Mouse (Mus musculus) hindbrain, embryonic 13.5 days (tissue): ENCODE measurements around the gene Flt3l. TPM values are rescaled to one million over a fixed set of nuclear protein-coding genes. Genes with fewer than 3 reads are reported as not detected.
A peak's percentile ranks its signal among the peaks of the same experiment; 100 is the strongest.
"Not testable (repeated sequence)": the region's sequence is repeated elsewhere in the genome, so short reads cannot be mapped to it uniquely, and the experiment has no call there.

Source experiments
- ATAC-seq: fragments of 200-750 bp; cut with Nextera tagmentation; 2 replicates; pipeline ENCODE4 v1.8.0; 2017; ENCODE audit warnings: moderate TSS enrichment; ENCODE audit not compliant: low FRiP score
- H3K27ac ChIP-seq: fragments of 300-500 bp; sonication (generic); 2 replicates; pipeline ENCODE4 v1.5.1; 2015; ENCODE audit warnings: inconsistent platforms, mild to moderate bottlenecking, moderate library complexity
- H3K27me3 ChIP-seq: fragments of 300-500 bp; sonication (generic); 2 replicates; pipeline ENCODE4 v1.6.1; 2015; ENCODE audit warnings: mild to moderate bottlenecking, inconsistent platforms
- H3K36me3 ChIP-seq: fragments of 300-500 bp; sonication (generic); 2 replicates; pipeline ENCODE4 v1.6.1; 2015; ENCODE audit warnings: mild to moderate bottlenecking, inconsistent platforms
- H3K4me1 ChIP-seq: fragments of 300-500 bp; sonication (generic); replicated peaks from 2 replicates; pipeline ENCODE4 v1.6.1; 2015; ENCODE audit warnings: inconsistent platforms
- H3K4me2 ChIP-seq: fragments of 300-500 bp; sonication (generic); 2 replicates; pipeline ENCODE4 v1.6.1; 2015; ENCODE audit warnings: inconsistent platforms, mild to moderate bottlenecking, moderate library complexity
- H3K4me3 ChIP-seq: fragments of 300-500 bp; sonication (generic); 2 replicates; pipeline ENCODE4 v1.5.1; 2015; ENCODE audit warnings: mild to moderate bottlenecking, inconsistent platforms
- H3K9ac ChIP-seq: fragments of 300-500 bp; sonication (generic); 2 replicates; pipeline ENCODE4 v1.6.1; 2015; ENCODE audit warnings: mild to moderate bottlenecking, inconsistent platforms
- H3K9me3 ChIP-seq: fragments of 300-500 bp; sonication (generic); 2 replicates; pipeline ENCODE4 v1.6.1; 2016; ENCODE audit warnings: inconsistent platforms
- WGBS: fragments of 180-500 bp; shearing (Covaris S2); methylation state at CpG from one replicate; pipeline ENCODE4 v1.1.7; 2015; 5-methylcytosine and 5-hydroxymethylcytosine counted together
- polyA plus RNA-seq: library from polyadenylated mRNA; unstranded; fragments of >200 nt; fragmentation: Nextera tagmentation; extraction: Ambion mirVana; gene quantifications from 2 replicates; pipeline ENCODE4 v1.2.1, GENCODE M21; 2015

The Flt3l gene
- polyA plus RNA-seq, 1 experiment from 2014 or later = 1.6 TPM

GRCm38 (mm10) chr7:45102441-45102840 lies 33.8 kb downstream of the Flt3l start:
- Histone ChIP-seq H3K9me3 (no peaks in the 10 kb centered on the region), H3K27me3 (no peaks in the 10 kb centered on the region), H3K4me2 (no peak overlapping the region), H3K9ac (no peak overlapping the region), H3K4me1 (peaks cover 4% of the 10 kb centered on the region; the same call in 1 of the 2 replicates), H3K36me3 (no peaks in the 10 kb centered on the region), H3K27ac (no peak overlapping the region), H3K4me3 (no peak overlapping the region)
- WGBS = 87% methylated on average over 11 of the region's 11 CpGs
- ATAC-seq = no peak

DNA sequence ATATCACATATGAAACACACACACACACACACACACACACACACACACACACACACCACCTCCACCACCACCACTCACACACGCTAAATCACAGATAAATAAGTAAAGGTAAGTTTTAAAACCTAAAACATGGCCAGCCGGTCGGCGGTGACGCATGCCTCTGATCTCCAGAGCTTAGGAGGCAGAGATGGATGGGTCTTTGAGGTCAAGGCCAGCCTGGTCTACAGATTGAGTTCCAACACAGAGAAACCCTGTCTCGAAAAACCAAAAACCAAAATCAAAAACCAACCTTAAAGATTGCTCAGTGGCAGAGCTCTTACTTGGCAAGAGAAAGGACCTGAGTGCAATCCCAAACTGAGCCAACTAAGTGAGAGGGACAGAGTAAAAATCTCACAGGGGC lies 36.2 kb downstream of the Flt3l start:
- no peak for ATAC-seq
- 93% methylated on average over 6 of the region's 6 CpGs for WGBS
- Histone ChIP-seq H3K4me1 (no peaks in the 10 kb centered on the region), H3K9ac (no peak overlapping the region), H3K4me3 (no peak overlapping the region), H3K4me2 (no peak overlapping the region), H3K27me3 (no peaks in the 10 kb centered on the region), H3K9me3 (no peaks in the 10 kb centered on the region), H3K36me3 (no peaks in the 10 kb centered on the region), H3K27ac (no peak overlapping the region)

GRCm38 (mm10) chr7:45098541-45099240 lies 37.5 kb downstream of the Flt3l start:
- Histone ChIP-seq H3K27ac (no peak overlapping the region), H3K9me3 (no peaks in the 10 kb centered on the region), H3K9ac (no peak overlapping the region), H3K4me3 (no peak overlapping the region), H3K4me1 (no peaks in the 10 kb centered on the region), H3K27me3 (no peaks in the 10 kb centered on the region), H3K4me2 (no peak overlapping the region), H3K36me3 (no peaks in the 10 kb centered on the region)
- WGBS = 92% methylated on average over 8 of the region's 8 CpGs
- ATAC-seq = no peak

DNA sequence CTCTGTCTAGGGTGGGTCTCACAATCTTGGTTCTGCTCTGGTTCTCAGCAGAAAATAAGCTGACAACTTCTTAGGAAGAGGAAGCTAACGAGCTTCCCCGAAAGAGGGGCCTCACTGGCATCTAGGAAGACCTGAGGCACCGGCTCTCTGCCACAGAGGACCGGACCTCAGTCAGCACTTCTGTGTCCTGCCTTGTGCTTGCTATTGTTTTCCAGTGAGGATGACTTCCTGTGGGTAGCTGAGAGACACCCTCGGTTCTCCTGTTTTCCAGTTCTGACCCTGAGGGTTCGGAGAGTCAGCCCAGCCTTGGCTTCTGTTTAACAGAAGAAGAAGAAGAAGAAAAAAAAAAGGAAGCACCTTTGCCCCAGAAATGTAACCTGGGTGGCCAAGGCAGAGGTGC lies 38.8 kb downstream of the Flt3l start:
- Histone ChIP-seq H3K36me3 (no peaks in the 10 kb centered on the region), H3K4me1 (0 out of 2 replicates have a peak, but pooled peaks cover 7% of the 10 kb centered on the region), H3K4me3 (no peak overlapping the region), H3K9me3 (no peaks in the 10 kb centered on the region), H3K27me3 (no peaks in the 10 kb centered on the region), H3K27ac (no peak overlapping the region), H3K4me2 (no peak overlapping the region), H3K9ac (no peak overlapping the region)
- no peak for ATAC-seq
- 74% methylated on average over 6 of the region's 6 CpGs for WGBS

DNA sequence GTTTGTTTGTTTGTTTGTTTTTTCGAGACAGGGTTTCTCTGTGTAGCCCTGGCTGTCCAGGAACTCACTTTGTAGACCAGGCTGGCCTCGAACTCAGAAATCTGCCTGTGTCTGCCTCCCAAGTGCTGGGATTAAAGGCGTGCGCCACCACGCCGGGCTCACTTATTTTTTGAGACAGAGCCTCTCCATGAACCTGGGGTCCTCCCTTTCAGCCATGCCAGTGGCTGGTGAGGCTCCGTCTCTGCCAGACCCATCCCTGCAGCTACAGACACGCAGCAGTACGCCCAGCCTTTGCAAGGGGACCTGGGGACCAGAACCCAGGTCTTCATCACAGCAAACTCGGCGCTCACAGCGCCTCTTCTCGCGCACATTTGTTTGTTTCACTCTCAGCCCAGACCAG lies 40.3 kb downstream of the Flt3l start:
- not testable (repeated sequence) for H3K4me3 ChIP-seq, ATAC-seq, H3K9me3 ChIP-seq, H3K36me3 ChIP-seq, H3K27ac ChIP-seq, H3K4me2 ChIP-seq, H3K27me3 ChIP-seq, H3K9ac ChIP-seq
- peaks cover 18% of the 10 kb centered on the region; the same call in 1 of the 2 replicates for H3K4me1 ChIP-seq
- 94% methylated on average over 14 of the region's 14 CpGs for WGBS

DNA sequence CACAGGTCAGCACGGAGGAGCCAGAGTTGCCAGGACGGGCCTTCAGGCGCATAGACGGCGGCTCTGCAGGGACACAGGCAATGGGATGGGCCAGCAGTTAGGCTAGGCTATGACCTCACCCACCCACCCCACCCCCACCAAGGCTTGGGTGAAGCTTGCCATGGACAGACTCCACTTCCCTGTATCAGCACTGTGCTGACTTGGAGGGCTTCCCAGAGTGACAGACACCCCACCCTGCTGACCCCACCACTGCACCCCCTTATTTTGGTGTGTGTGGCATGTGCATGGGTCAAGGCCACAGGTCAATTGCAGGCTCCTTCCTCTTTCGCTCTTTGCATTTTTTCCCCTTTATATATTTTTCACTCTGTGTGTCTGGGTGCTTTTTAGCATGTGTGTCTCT lies 40.9 kb downstream of the Flt3l start:
- no peak overlapping the region for H3K4me2 ChIP-seq
- 80% methylated on average over 6 of the region's 6 CpGs for WGBS
- peaks cover 4% of the 10 kb centered on the region; the same call in 1 of the 2 replicates for H3K27me3 ChIP-seq
- H3K27ac ChIP-seq = no peak overlapping the region
- no peak overlapping the region for H3K4me3 ChIP-seq
- no peak overlapping the region for H3K9ac ChIP-seq
- H3K4me1 ChIP-seq = peaks cover 19% of the 10 kb centered on the region; the same call in 1 of the 2 replicates
- no peaks in the 10 kb centered on the region for H3K9me3 ChIP-seq
- no peak for ATAC-seq
- H3K36me3 ChIP-seq = no peaks in the 10 kb centered on the region

- H3K4me2 ChIP-seq = no peak overlapping the region
- H3K27ac ChIP-seq = no peak overlapping the region
- WGBS = 50% methylated on average over 7 of the region's 7 CpGs
- H3K9ac ChIP-seq = no peak overlapping the region
- no peaks in the 10 kb centered on the region for H3K9me3 ChIP-seq
- no peak overlapping the region for H3K4me3 ChIP-seq
- no peaks in the 10 kb centered on the region for H3K36me3 ChIP-seq
- peaks cover 19% of the 10 kb centered on the region; the same call in 1 of the 2 replicates for H3K4me1 ChIP-seq
- peaks cover 4% of the 10 kb centered on the region; the same call in 1 of the 2 replicates for H3K27me3 ChIP-seq
- no peak for ATAC-seq
Observed at GRCm38 (mm10) chr7:45094121-45094520, 42.1 kb downstream of the Flt3l start.

GRCm38 (mm10) chr7:45093516-45093905 lies 42.7 kb downstream of the Flt3l start:
- no peaks in the 10 kb centered on the region for H3K9me3 ChIP-seq
- no peak overlapping the region for H3K4me2 ChIP-seq
- ATAC-seq = no peak
- H3K4me1 ChIP-seq = peaks cover 19% of the 10 kb centered on the region; the same call in 1 of the 2 replicates
- peaks cover 4% of the 10 kb centered on the region; the same call in 1 of the 2 replicates for H3K27me3 ChIP-seq
- no peak overlapping the region for H3K27ac ChIP-seq
- no peaks in the 10 kb centered on the region for H3K36me3 ChIP-seq
- 41% methylated on average over 15 of the region's 18 CpGs for WGBS
- no peak overlapping the region for H3K4me3 ChIP-seq
- H3K9ac ChIP-seq = no peak overlapping the region

DNA sequence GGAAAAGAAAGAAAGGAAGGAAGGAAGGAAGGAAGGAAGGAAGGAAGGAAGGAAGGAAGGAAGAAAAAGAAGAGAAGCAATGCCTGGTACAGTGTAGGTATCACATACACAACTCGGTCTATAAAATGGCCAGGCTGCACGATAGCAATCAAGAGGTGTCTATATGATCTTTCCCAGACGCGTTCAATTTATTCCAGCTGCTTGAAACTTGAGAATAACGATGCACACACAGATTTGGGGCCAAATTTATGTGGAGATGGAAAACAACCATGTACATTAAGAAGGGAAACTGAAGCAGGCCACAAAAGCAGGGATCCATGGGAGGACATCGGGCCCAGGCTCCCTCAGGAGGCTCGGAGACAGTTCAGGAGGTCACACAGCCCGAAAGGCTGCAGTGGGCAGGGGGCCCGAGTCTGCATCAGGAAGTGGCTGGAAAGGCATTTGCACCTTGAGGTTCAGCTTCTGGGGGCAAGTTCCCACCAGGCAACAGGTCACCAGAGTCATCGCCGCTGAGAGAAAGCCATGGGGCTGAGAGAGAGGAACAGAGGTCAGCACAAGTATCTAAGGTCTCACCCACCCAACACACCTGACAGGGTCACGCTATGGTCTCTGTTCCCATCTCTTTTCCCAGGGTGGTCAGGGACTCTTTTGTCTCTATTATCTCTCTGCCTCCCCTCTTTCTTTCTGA lies 43.3 kb downstream of the Flt3l start:
- H3K9ac ChIP-seq = no peak overlapping the region
- no peaks in the 10 kb centered on the region for H3K9me3 ChIP-seq
- no peak for ATAC-seq
- no peak overlapping the region for H3K4me3 ChIP-seq
- H3K4me2 ChIP-seq = no peak overlapping the region
- no peak overlapping the region; the same call in 1 of the 2 replicates for H3K27ac ChIP-seq
- H3K36me3 ChIP-seq = no peaks in the 10 kb centered on the region
- 64% methylated on average over 12 of the region's 12 CpGs for WGBS
- peaks cover 19% of the 10 kb centered on the region; the same call in 1 of the 2 replicates for H3K4me1 ChIP-seq
- peaks cover 4% of the 10 kb centered on the region; the same call in 1 of the 2 replicates for H3K27me3 ChIP-seq

DNA sequence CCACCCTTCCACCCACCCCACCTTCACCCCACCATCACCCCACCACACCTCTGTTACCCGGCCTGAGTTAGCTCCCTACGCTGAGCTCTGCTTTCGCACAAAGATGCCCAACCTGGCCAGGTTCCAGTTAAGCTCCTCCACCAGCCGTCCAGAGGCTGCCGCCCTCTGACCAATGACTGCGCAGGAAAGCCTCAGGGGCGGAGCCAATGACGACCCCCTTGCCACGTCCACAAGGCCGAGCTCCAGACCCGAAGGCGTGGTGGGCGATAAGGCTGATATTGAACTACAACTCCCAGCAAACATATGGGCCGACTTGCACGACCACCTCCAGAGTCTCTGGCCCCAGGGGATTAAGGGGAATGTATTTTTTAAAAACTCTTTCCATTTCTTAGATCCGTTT lies 44.2 kb downstream of the Flt3l start, which contains the start of gene Rcn3:
Rcn3 (minus strand) TSS at position 174 of the 400 bp plus-strand sequence.
- no peaks in the 10 kb centered on the region for H3K9me3 ChIP-seq
- peak; percentile 94 for ATAC-seq
- H3K36me3 ChIP-seq = peaks cover 2% of the 10 kb centered on the region; the same call in 1 of the 2 replicates
- H3K27ac ChIP-seq = peak within 1 kb of the TSS; percentile 44; the same call in 1 of the 2 replicates
- peak within 1 kb of the TSS; percentile 56 for H3K4me2 ChIP-seq
- peaks cover 19% of the 10 kb centered on the region; the same call in 1 of the 2 replicates for H3K4me1 ChIP-seq
- peaks cover 4% of the 10 kb centered on the region; the same call in 1 of the 2 replicates for H3K27me3 ChIP-seq
- peak within 1 kb of the TSS; percentile 69 for H3K9ac ChIP-seq
- peak within 1 kb of the TSS; percentile 39 for H3K4me3 ChIP-seq
- WGBS = under 1% methylated on average over 16 of the region's 16 CpGs

DNA sequence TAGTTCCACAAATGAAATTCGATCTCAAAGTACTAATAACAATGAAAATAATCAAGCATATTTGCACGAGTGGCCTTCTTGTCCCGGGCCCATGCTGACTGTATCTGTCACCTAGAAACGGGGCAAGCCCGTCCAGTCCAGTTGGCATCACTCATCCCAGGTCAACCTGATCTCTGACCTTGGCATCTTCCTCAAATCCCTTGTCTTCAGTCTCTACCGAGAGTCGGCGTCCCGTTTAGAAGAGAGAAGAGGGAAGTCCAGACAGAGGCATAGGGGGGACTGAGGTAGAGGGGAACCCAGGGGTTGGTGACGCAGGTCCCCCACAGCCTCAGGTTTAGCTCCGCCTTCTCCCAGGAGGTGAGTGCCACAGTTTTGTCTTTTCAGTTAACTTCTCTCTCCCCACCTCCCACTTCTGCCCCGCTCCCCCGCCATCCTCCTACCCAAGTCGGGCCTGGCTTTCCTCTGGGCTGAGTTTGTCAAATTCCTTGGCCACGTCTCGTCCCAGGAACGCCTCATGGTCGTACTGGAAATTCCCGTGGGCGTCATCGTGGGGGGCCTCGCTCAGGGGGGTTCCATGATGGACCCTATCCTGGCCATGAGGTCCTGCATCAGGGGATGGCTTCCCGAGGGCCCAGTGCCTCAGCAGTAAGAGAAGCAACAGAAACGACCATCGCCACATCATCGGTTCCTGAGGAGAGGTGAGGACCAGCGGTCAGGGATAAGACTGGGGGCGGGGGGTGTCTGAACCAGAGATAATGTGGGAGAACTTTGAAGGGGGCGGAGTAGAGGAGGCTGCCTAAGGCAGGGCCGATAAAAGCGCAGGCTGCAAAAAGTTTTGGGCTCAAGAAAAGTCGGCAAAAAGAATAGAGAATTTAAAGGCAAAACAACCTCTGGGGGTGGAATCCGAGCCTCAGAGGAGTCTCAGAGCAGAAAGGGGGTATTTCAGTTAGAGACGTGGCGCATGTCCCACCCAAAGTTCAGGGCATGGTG lies 44.9 kb downstream of the Flt3l start:
- Histone ChIP-seq H3K36me3 (peaks cover 10% of the 10 kb centered on the region), H3K9ac (peak overlapping the region; percentile 69), H3K4me3 (peak overlapping the region; percentile 39), H3K4me1 (peaks cover 19% of the 10 kb centered on the region; the same call in 1 of the 2 replicates), H3K27me3 (peaks cover 4% of the 10 kb centered on the region; the same call in 1 of the 2 replicates), H3K9me3 (no peaks in the 10 kb centered on the region), H3K4me2 (peak overlapping the region; percentile 56), H3K27ac (0 out of 2 replicates have a peak overlapping the region, but pooled peaks have one; percentile 44)
- peak; percentile 55 for ATAC-seq
- WGBS = 17% methylated on average over 35 of the region's 35 CpGs
